Mouse (Mus musculus): Measurements from ENCODE around the gene Rxfp1.
A peak's percentile ranks its signal among the peaks of the same experiment; 100 is the strongest.
"Not testable (repeated sequence)": the region's sequence is repeated elsewhere in the genome, so short reads cannot be mapped to it uniquely, and the experiment has no call there.

The Rxfp1 gene

GRCm38 (mm10) chr3:79737780-79738179, at the start of gene Rxfp1:
Rxfp1 (minus strand) TSS chr3:79737880.
- DNase-seq, result no peak

DNA sequence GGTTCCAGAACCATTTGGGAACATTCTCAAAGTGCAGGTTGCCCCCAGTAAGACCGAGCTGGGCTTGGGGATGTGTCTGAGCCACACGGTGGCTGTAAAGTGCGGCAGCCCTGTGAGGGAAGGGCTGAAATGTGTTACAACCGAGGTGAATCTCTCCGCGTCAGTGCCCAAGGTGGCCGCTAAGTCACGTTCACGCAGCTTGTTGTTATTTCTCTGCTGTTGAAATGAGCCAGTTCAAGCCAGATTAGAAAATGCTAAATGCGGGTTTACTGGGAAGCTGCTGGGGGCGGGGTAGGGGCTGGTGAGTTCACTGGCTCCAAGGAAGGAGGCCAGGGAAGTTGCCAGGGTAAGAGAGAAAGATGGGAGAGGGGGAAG, 46.7 kb upstream of the Rxfp1 start:
- no peak for DNase-seq

DNA sequence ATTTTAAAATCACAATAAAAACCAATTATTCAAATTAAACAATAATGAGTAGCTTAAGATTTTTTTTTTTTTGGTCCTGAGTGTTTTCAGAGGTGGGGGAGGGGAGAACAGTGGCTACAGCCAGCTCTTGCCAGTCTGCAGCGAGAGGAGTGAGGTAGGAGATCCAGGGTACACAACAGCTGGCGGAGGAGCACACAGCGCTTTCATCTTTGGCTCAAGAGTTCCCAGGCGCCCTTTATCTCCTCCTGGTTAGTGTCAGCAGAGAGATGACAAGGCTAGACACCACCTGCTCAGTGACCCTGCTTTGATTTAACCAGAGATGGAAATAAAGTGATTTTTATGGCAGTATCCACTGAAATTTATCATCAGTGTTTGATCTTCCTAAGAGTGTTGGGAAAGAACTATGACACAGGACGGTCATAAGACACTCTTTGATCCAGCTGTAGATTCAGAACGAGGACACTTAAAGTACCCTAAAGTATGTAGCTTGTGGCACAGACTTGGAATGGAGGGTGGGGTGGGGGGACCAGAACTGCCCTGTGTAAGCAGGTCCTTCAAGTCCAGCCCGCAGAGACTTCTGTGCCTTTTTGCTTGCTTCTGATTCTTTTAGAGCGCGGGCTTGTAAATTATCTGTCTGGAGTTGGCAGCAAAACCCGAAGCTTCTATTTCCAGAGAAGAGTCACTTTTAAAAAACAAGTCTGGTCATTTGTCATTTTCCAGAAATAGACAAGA, 46.1 kb upstream of the Rxfp1 start:
- DNase-seq, result no peak

DNA sequence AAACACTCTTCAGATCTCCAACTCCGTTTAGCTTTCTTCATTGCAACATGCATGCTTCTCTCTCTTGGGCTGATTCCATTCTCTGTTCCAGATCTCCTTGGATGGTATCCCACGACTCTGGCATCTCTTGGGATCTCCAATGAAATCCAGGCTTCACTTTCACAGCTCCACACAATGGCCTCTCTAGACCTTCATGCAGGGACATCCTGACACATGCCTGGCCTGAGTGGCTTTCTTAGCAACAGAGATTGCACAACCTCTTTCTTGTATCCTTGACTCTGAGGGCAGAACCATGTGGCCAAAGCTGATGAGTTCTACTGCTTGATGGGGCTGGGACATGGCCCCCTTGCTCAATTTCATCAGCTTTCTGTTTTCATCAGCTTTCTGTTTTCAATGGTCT, 35.0 kb upstream of the Rxfp1 start:
- no peak for DNase-seq

GRCm38 (mm10) chr3:79753736-79754135, 16.1 kb upstream of the Rxfp1 start:
- no peak for DNase-seq

GRCm38 (mm10) chr3:79746585-79746984, 8.9 kb upstream of the Rxfp1 start:
- no peak for DNase-seq

- no peak for DNase-seq
Measured at GRCm38 (mm10) chr3:79745101-79745500, 7.4 kb upstream of the Rxfp1 start.

DNA sequence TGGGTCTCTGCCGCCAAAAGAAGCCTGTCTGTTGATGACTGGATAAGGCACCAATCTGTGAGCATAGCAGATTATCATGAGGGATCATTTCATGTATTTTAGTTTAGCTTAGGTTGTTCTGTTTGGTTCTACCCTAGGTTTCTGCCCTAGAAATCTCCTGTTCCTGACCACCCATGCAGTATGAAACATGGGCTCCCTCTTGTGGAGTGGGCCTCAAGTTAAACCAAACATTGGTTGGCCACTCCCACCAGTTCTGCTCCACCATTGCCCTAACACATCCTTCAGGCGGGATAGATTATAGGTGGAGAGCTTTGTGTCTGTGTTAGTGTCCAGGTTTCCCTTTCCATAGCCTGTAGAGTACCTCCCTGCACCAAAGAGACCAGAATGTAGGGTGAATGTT, 6.7 kb upstream of the Rxfp1 start:
- DNase-seq, result no peak

GRCm38 (mm10) chr3:79740351-79740750, 2.7 kb upstream of the Rxfp1 start:
- DNase-seq, result no peak

DNA sequence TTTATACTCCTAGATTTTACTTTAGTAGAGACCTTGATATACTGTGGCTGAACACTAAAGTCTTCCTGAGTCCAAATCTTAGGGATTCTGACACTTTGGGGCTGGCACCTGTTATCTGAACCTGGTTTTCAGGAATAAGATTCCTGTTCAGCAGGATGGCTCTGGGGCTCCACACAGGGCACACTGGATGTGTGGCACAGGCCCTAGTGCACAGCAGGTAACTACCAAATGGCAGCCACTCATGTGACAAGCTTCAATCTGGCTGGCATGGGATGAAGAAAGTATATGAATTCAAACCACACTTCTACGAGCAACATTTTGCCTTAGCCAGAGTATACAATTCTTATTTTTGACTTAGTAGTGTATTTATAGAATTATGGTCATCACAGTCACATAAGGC, 771 bp upstream of the Rxfp1 start:
- DNase-seq, result no peak

DNA sequence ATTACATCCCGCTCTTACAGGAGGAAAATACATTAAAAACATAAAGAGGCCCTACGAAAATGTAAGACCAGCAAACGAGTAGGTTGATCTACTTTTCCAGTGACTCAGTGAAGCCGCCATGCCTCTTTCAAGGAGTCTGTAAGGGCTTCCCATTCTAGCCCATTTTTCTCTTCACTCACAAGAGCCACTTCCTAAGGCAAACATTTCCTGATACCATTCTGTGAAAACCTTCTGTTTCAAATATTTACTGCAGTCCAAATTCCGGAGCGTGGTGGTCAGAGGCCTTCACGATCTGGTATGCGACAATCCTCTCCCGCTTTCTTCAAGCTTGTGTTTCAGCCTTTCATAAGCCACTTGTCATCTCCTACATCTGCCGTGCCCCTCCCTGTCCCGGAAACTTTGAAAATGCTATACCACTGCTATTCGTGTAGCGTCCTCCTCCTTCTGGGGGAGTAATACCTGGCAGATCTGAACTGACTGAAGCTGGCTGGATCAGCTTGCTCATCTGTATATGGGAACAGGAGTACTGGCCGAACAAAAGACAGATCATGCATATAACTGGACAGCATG, 11.1 kb downstream of the Rxfp1 start:
- DNase-seq, result no peak

- no peak for DNase-seq
Measured at GRCm38 (mm10) chr3:79720756-79721484, 16.8 kb downstream of the Rxfp1 start.

DNA sequence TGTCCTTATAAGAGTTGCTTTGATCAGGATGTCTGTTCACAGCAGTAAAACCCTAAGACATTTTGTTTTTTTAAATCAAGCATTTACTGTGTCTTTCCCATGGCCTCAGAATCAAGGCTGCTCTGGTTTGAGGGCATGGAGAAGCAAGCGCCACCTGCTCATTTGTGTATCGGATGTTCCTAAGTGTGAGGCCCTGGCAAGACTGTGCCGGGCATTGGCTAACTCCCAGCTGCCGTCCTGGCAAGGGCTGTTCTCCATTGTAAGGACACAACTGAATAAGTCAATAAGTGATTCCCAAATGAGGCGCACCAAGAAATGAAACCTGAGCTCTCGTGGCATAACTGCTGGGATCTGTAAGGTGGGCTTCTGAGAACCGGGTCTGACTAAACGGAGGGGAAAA, 31.2 kb downstream of the Rxfp1 start:
- no peak for DNase-seq

GRCm38 (mm10) chr3:79703135-79703534, 34.5 kb downstream of the Rxfp1 start:
- no peak for DNase-seq

GRCm38 (mm10) chr3:79691957-79692356, 45.7 kb downstream of the Rxfp1 start:
- no peak for DNase-seq

DNA sequence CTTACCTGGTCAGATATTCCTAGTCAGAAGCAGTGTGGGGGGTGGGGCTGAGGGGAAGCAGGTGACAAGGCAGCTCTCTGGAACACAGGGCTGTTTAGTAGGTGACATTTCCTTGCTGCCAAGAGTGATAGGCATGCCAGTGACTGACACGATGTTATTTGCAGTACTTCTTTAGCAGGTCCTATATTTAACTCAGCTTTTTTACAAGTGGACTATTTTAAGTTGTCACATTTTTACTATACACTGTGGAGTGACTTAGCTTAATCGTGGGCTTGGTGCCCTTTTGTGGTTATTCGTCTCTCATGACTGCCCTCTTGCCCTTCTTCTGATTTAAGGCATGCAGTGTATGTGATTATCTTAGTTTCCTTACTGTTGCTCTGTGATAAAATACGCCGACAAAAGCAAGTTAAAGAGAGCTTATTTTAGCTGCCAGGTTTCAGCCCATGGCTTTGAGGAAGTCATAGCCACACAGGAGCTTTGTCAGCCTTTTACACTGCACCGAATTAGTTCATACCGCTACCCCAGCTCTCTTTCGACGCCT, 47.5 kb downstream of the Rxfp1 start:
- DNase-seq, result peak; percentile 16

DNA sequence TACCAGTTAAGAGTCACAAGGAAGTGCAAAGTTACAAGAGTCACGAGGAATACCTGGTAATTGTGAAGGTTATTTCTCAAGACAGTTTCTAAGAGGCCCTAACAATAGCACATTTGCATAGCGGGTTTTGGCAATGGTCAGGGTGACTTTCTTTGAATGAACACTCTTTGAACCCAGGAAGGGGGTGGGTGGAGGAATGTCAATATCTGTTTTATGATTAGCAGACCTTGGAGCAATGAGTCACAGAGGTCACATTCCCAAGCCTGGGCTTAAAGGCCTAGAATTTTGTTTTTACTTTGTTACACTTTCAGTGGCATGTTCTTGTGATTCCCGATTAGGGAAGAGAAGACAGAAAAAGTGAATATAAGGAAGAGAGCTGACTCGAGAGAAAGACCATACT, 49.6 kb downstream of the Rxfp1 start:
- not testable (repeated sequence) for DNase-seq

- DNase-seq, result no peak
Measured at GRCm38 (mm10) chr3:79683529-79683928, 54.2 kb downstream of the Rxfp1 start.

- DNase-seq, result no peak
Measured at GRCm38 (mm10) chr3:79682351-79683132, 55.1 kb downstream of the Rxfp1 start.

DNA sequence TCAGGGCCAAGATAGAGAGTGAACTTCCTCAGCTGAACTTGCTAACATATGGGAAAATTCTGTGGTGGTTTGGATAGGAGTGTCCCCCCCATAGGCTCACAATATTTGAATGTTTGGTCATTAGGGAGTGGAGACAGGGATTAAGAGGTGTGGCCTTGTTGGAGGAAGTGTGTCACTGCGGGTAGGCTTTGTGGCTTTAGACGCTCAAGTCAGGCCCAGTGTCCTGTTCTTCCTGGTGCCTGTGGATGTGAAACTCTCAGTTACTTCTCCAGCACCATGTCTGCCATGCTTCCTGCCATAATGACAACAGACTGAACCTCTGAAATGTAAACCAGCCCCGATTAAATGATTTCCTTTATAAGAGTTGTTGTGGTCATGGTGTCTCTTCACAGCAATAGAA, 61.3 kb downstream of the Rxfp1 start:
- DNase-seq, result no peak

DNA sequence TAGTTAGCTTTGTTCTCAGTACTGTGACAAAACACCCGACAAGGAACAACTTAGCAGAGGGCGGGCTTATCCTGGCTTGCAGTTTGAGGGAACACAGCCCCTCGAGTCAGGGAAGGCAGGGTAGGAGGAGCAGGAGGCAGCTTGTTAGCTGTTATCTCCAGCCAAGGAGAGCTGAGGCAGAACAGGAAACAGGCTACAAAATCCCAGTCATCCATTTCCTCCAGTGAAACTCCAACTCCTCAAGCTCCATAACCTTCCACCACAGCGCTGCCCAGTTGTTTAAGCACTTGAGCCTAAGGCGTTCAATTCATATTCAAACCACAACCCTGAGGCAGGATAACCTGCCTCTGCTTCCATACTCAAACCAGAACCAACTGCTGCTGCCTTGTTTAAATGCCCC, 63.0 kb downstream of the Rxfp1 start:
- DNase-seq, result no peak

DNA sequence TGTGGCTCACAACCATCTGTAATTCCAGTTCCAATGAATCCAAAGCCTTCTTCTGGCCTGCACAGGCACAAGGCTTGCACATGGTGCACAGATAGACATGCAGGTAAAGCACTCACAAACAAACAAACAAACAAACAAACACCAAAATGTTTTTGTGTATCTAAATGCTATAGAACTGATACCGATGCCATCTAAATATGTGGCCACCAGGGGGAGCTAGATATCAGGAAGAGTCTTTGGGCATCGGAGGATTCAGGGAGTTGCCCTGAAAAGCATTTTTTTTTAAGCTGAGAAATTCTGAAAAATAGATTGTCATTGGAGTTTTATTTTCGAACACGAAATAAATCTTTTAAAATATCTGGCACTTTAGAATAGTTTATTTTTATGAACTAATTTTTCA, 64.6 kb downstream of the Rxfp1 start:
- peak; percentile 77 for DNase-seq

- DNase-seq, result no peak
Measured at GRCm38 (mm10) chr3:79672188-79672587, 65.5 kb downstream of the Rxfp1 start.

Measured in right cerebral cortex, postnatal 14 days (tissue).